Mouse (Mus musculus): ENCODE results near the gene H2-M5. TPM values are rescaled to one million over a fixed set of nuclear protein-coding genes. Genes with fewer than 3 reads are reported as not detected.

Gene H2-M5
- total and polyA plus RNA-seq, 2 experiments from 2014 or later: 1.9 to 2.5 TPM

DNA sequence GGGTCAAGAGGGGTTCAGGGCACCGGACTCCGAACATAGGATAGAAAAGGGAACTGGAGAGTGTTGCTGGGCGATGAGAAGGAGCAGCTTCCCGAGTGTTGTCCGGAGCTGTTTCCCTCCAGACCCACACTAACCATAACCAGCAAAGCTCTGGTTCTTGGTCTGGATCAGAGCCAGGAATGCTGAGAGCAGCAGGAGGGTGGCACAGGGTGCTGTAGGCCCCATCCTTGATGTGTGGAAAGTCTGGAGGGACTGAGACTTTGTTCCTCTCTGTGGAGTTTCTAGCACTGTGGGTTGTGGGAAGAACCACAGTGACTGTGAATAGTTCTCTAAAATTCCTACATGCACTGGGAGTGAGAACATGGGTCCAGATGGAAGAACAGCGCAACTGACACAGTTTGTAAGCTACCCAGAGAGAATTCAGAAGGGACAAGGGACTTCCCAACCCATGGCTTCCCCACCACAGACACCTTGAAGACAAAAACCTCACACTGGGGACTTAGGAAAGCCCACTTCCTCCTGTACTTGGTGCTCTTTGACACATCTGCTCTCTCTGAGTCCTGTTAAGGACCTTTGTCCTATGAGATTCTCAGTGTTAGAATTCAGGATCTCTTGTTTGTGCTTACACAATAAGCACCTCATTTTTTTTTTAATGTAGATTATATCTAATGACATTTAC lies 18.0 kb downstream of the H2-M5 start:
- H3K4me1 ChIP-seq (ENCODE audit: insufficient read depth, low read length): no peaks in the 10 kb centered on the region
- no peak overlapping the region for H3K4me2 ChIP-seq (ENCODE audit: low read depth, low read length)
- H3K9me3 ChIP-seq (ENCODE audit: low read length): no peaks in the 10 kb centered on the region
- no peak overlapping the region for H3K4me3 ChIP-seq (ENCODE audit: low read length)
- H3K27ac ChIP-seq: no peak overlapping the region
- TF ChIP-seq CTCF (IDR thresholded peaks at IDR 0.05; ENCODE audit: low read depth): no peak
- DNase-seq (ENCODE audit: low spot score) (no peak), ATAC-seq (no peak)
- 85% methylated on average over 6 of the region's 6 CpGs for WGBS
- H3K36me3 ChIP-seq (ENCODE audit: insufficient read depth, low read length): no peaks in the 10 kb centered on the region
- no peaks in the 10 kb centered on the region for H3K27me3 ChIP-seq (ENCODE audit: insufficient read depth, low read length)
- H3K9ac ChIP-seq (replicated peaks; ENCODE audit: low read length): no peak overlapping the region

DNA sequence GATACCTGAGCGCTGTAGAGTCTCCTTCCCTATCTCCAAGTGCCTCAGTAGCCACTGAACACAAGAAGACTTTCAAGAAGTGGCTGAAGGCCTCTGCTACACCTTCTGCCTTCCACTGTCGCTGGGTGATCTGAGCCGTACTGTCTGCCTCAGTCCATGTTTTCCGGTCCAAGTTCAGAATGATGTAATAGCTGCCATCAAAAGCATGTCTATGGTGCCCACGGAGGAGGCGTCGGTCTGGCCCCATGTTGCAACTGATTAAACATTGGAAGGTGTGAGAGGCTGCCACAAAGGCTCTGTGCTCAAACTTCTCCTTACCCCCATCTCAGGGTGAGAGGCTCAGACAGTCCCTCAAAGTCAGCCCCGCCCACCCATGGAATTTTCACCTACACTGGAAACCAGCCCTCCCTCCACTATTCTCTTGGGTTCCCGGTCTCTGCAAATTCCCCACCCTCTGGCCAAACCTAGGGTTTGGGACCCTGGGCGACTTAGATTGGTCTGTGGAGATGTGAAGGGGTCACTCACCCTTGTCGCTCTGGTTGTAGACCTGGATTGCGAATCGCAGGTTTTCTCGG lies 18.9 kb downstream of the H2-M5 start:
- H3K4me2 ChIP-seq (ENCODE audit: low read depth, low read length): no peak overlapping the region
- H3K27me3 ChIP-seq (ENCODE audit: insufficient read depth, low read length): no peaks in the 10 kb centered on the region
- H3K9me3 ChIP-seq (ENCODE audit: low read length): no peaks in the 10 kb centered on the region
- DNase-seq (ENCODE audit: low spot score) (no peak), ATAC-seq (no peak)
- TF ChIP-seq CTCF (IDR thresholded peaks at IDR 0.05; ENCODE audit: low read depth): no peak
- WGBS: 86% methylated on average over 14 of the region's 14 CpGs
- H3K9ac ChIP-seq (replicated peaks; ENCODE audit: low read length): no peak overlapping the region
- no peak overlapping the region for H3K4me3 ChIP-seq (ENCODE audit: low read length)
- no peak overlapping the region for H3K27ac ChIP-seq
- H3K4me1 ChIP-seq (ENCODE audit: insufficient read depth, low read length): no peaks in the 10 kb centered on the region
- no peaks in the 10 kb centered on the region for H3K36me3 ChIP-seq (ENCODE audit: insufficient read depth, low read length)

DNA sequence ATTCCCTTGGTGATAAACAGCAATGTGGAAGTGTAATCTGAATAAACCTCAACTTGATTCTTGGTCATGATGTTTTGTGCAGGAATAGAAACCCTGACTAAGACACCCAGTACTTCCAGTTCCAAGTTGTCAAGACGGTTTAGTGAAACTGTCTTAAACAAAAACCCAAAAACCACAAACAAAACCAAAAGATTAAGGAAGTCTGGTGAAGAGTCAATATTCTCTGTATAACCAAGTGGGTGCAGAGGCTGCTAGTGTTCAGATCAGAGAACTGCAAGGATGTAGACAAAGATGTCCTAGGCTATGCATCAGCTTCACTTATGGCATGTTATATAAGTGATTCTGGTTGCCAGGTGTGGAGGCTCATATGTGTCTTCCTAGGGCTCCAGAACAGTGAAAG lies 22.5 kb downstream of the H2-M5 start:
- WGBS: 93% methylated on average over 1 of the region's 1 CpGs
- ATAC-seq (no peak), DNase-seq (ENCODE audit: low spot score) (no peak)
- Histone ChIP-seq H3K36me3 (ENCODE audit: insufficient read depth, low read length) (no peaks in the 10 kb centered on the region), H3K4me1 (ENCODE audit: insufficient read depth, low read length) (no peaks in the 10 kb centered on the region), H3K27me3 (ENCODE audit: insufficient read depth, low read length) (no peaks in the 10 kb centered on the region), H3K9ac (replicated peaks; ENCODE audit: low read length) (no peak overlapping the region), H3K27ac (no peak overlapping the region), H3K9me3 (ENCODE audit: low read length) (no peaks in the 10 kb centered on the region), H3K4me2 (ENCODE audit: low read depth, low read length) (no peak overlapping the region), H3K4me3 (ENCODE audit: low read length) (no peak overlapping the region)
- no peak for TF ChIP-seq CTCF (IDR thresholded peaks at IDR 0.05; ENCODE audit: low read depth)

DNA sequence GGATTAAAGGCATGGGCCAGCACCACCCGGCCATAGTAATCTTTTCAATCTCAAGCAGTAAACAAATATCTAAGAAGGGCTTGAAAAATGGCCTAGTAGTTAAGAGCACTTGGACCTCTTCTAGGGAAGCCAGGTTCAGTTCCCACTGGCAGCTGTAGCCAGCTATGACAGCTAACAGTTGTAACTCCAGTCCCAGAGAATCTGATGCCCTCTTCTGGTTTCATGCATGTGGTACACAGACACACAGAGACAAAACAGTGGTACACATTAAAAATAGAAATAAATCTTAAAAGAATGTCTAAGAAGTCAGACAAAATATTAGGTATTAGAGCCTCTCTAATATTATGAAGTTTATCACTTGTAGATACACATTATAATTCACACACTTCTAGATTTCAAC lies 28.2 kb downstream of the H2-M5 start:
- no peak overlapping the region for H3K4me2 ChIP-seq (ENCODE audit: low read depth, low read length)
- H3K9ac ChIP-seq (replicated peaks; ENCODE audit: low read length): no peak overlapping the region
- no peaks in the 10 kb centered on the region for H3K9me3 ChIP-seq (ENCODE audit: low read length)
- no peaks in the 10 kb centered on the region for H3K27me3 ChIP-seq (ENCODE audit: insufficient read depth, low read length)
- ATAC-seq (no peak), DNase-seq (ENCODE audit: low spot score) (no peak)
- H3K4me1 ChIP-seq (ENCODE audit: insufficient read depth, low read length): peaks cover 5% of the 10 kb centered on the region; the same call in 1 of the 2 replicates
- H3K4me3 ChIP-seq (ENCODE audit: low read length): no peak overlapping the region
- no peak overlapping the region for H3K27ac ChIP-seq
- H3K36me3 ChIP-seq (ENCODE audit: insufficient read depth, low read length): peaks cover 5% of the 10 kb centered on the region; the same call in 1 of the 2 replicates
- TF ChIP-seq CTCF (IDR thresholded peaks at IDR 0.05; ENCODE audit: low read depth): peak; percentile 30; the same call in 1 of the 2 replicates
- 76% methylated on average over 1 of the region's 1 CpGs for WGBS

DNA sequence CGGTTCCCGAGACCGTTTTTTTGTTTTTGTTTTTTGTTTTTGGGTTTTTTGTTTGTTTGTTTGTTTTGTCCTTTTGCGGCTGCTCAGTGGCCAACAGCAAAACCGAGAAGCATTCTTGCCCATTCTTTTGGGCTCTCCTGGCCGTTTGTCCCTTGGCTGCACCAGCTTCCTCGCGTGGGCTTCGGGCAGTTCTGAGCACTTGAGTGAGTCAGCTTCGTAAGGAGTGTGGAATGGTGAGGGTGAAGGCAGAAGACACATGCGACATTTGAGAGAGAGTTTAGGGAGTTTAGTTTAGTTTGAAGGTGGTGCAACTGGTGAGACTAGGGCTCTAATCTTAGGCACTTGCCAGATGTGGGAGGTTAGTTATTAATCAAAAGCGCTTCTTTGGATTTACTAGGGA lies 30.5 kb downstream of the H2-M5 start:
- no peak for TF ChIP-seq CTCF (IDR thresholded peaks at IDR 0.05; ENCODE audit: low read depth)
- 8% methylated on average over 12 of the region's 12 CpGs for WGBS
- H3K27me3 ChIP-seq (ENCODE audit: insufficient read depth, low read length): no peaks in the 10 kb centered on the region
- H3K4me3 ChIP-seq (ENCODE audit: low read length): peak overlapping the region; percentile 67
- no peak for DNase-seq (ENCODE audit: low spot score)
- peak overlapping the region; percentile 82 for H3K27ac ChIP-seq
- H3K36me3 ChIP-seq (ENCODE audit: insufficient read depth, low read length): peaks cover 5% of the 10 kb centered on the region; the same call in 1 of the 2 replicates
- H3K9ac ChIP-seq (replicated peaks; ENCODE audit: low read length): peak overlapping the region; percentile 74
- peak overlapping the region; percentile 88 for H3K4me2 ChIP-seq (ENCODE audit: low read depth, low read length)
- H3K4me1 ChIP-seq (ENCODE audit: insufficient read depth, low read length): peaks cover 5% of the 10 kb centered on the region; the same call in 1 of the 2 replicates
- ATAC-seq: 0 out of 2 replicates have a peak, but pooled peaks have one; percentile 8
- H3K9me3 ChIP-seq (ENCODE audit: low read length): no peaks in the 10 kb centered on the region

DNA sequence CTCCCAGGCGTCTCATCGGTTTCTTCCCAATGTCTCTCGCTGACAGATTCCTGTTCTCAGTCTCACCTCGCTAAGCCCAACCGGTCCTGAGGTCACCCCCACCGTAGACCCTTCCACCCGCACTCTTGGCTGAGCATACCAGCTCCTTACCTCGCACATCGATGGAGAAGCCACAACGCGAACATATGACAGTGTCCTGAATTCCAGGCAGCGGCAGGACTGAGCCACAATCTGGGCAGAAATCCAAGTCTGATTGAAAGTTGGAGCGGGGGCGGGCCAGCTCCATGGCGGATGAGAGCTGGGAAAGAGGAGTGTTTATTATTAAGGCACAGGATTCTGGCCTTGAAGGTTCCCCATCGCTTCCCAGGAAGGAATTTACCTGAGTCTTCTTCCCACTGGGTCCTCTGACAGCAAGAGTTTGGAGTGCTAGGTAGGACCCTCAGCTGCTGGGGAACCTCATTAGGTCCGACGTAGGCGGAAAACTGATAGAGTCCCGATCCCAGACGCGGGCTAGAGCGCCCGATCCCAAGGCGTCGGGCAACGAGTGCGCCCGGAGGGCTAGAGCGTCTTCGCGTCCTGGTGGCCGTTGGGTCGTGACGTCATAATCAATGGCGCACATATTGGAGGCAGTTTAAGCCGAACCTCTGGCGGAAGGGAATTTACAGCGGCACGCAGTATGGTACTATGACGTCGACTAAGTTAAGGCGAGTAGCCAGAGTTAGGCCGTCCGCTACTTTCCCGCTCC lies 31.2 kb downstream of the H2-M5 start, which contains the start of the genes Znrd1 and Znrd1as:
Gene Znrd1 (minus strand): TSS at position 561 of the 745 bp plus-strand sequence.
Gene Znrd1as (plus strand): TSS at position 594 of the 745 bp plus-strand sequence.
- H3K9me3 ChIP-seq (ENCODE audit: low read length): no peaks in the 10 kb centered on the region
- TF ChIP-seq CTCF (IDR thresholded peaks at IDR 0.05; ENCODE audit: low read depth): no peak
- peaks cover 5% of the 10 kb centered on the region; the same call in 1 of the 2 replicates for H3K4me1 ChIP-seq (ENCODE audit: insufficient read depth, low read length)
- ATAC-seq (peak; percentile 98), DNase-seq (ENCODE audit: low spot score) (peak; percentile 100)
- H3K27me3 ChIP-seq (ENCODE audit: insufficient read depth, low read length): no peaks in the 10 kb centered on the region
- H3K4me2 ChIP-seq (ENCODE audit: low read depth, low read length): peak within 1 kb of the TSS; percentile 88
- H3K4me3 ChIP-seq (ENCODE audit: low read length): peak within 1 kb of the TSS; percentile 67
- H3K36me3 ChIP-seq (ENCODE audit: insufficient read depth, low read length): peaks cover 5% of the 10 kb centered on the region; the same call in 1 of the 2 replicates
- peak within 1 kb of the TSS; percentile 74 for H3K9ac ChIP-seq (replicated peaks; ENCODE audit: low read length)
- H3K27ac ChIP-seq: peak within 1 kb of the TSS; percentile 82
- under 1% methylated on average over 46 of the region's 46 CpGs for WGBS
